Mouse (Mus musculus) stomach, postnatal 0 days (tissue): ENCODE data around the gene Nrxn3. TPM values are rescaled to one million over a fixed set of nuclear protein-coding genes. Genes with fewer than 3 reads are reported as not detected.

Experiments
- ATAC-seq: fragments of 200-750 bp; cut with Nextera tagmentation; 2 replicates; pipeline ENCODE4 v1.8.0; 2017; ENCODE audit not compliant: low FRiP score, low TSS enrichment
- DNase-seq: peaks from one replicate; pipeline ENCODE4 v3.0.0-alpha.2; 2016; ENCODE audit warnings: low spot score
- H3K27ac ChIP-seq: fragments of 300-500 bp; sonication (generic); replicated peaks from 2 replicates; pipeline ENCODE4 v1.5.1; 2014; ENCODE audit warnings: mild to moderate bottlenecking, control low read depth
- H3K27me3 ChIP-seq: fragments of 300-500 bp; sonication (generic); 2 replicates; pipeline ENCODE4 v1.6.1; 2014; ENCODE audit warnings: low read length; ENCODE audit not compliant: control insufficient read depth, insufficient read depth
- H3K36me3 ChIP-seq: fragments of 300-500 bp; sonication (generic); 2 replicates; pipeline ENCODE4 v1.6.1; 2014; ENCODE audit warnings: low read length, mixed read lengths; ENCODE audit not compliant: control insufficient read depth, insufficient read depth
- H3K4me1 ChIP-seq: fragments of 300-500 bp; sonication (generic); replicated peaks from 2 replicates; pipeline ENCODE4 v1.6.1; 2014; ENCODE audit warnings: antibody characterized with exemption; ENCODE audit not compliant: control insufficient read depth, insufficient read depth
- H3K4me2 ChIP-seq: fragments of 300-500 bp; sonication (generic); replicated peaks from 2 replicates; pipeline ENCODE4 v1.6.1; 2014; ENCODE audit warnings: low read depth, mild to moderate bottlenecking, control low read depth, moderate library complexity
- H3K4me3 ChIP-seq: fragments of 300-500 bp; sonication (generic); 2 replicates; pipeline ENCODE4 v1.5.1; 2014; ENCODE audit warnings: low read depth, low read length, control low read depth
- H3K9ac ChIP-seq: fragments of 300-500 bp; sonication (generic); 2 replicates; pipeline ENCODE4 v1.6.1; 2014; ENCODE audit warnings: mild to moderate bottlenecking, low read length, control low read depth, mixed read lengths
- H3K9me3 ChIP-seq: fragments of 300-500 bp; sonication (generic); 2 replicates; pipeline ENCODE4 v1.6.1; 2016; ENCODE audit warnings: low read length; ENCODE audit not compliant: control insufficient read depth
- CTCF ChIP-seq: IDR thresholded peaks from 2 replicates; pipeline ENCODE4 v1.5.1; 2016; ENCODE audit warnings: antibody characterized with exemption, low read depth, mild to moderate bottlenecking, moderate library complexity
- EP300 ChIP-seq: optimal IDR thresholded peaks from 2 replicates; pipeline ENCODE3; 2016; ENCODE audit warnings: antibody characterized with exemption
- WGBS: fragments of 180-500 bp; shearing (Covaris S2); extraction: QIAGEN DNeasy Blood & Tissue Kit; methylation state at CpG from one replicate; pipeline ENCODE4 v1.1.7; 2014; 5-methylcytosine and 5-hydroxymethylcytosine counted together
- polyA plus RNA-seq: library from polyadenylated mRNA; unstranded; fragments of >200 nt; fragmentation: Nextera tagmentation; extraction: Ambion mirVana; gene quantifications from 2 replicates; pipeline ENCODE4 v1.2.1, GENCODE M21; 2015

Nrxn3 gene
- polyA plus RNA-seq, 1 experiment from 2014 or later = 1.0 TPM

DNA sequence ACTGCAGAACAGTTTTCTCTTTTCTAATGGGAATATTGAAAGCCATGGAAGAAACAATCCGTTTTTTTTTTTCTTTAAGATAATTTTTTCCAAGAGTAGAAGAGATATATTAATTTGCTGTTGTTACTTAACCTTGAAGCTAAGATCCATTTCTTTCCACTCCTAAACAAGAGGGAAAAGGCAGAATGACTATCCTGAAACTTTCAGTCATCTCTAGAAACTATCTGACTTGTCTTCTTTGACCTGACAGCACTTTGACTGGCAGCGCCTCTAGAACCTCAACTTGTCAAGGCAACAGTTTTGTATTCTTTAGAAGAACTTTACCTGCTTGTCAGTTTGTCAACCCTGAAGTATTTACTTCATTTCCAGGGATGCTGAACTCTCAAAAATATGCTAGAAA is 227.2 kb downstream of the Nrxn3 start:
- Histone ChIP-seq H3K27ac (no peak overlapping the region), H3K9ac (no peak overlapping the region), H3K4me3 (no peak overlapping the region), H3K4me1 (no peaks in the 10 kb centered on the region), H3K27me3 (no peaks in the 10 kb centered on the region), H3K4me2 (no peak overlapping the region), H3K36me3 (no peaks in the 10 kb centered on the region), H3K9me3 (no peaks in the 10 kb centered on the region)
- 86% methylated on average over 2 of the region's 2 CpGs for WGBS
- ATAC-seq (no peak), DNase-seq (no peak)
- no peak for TF ChIP-seq CTCF
- TF ChIP-seq EP300 = no peak

GRCm38 (mm10) chr12:88952937-88953600 is 230.4 kb downstream of the Nrxn3 start:
- H3K4me3 ChIP-seq = no peak overlapping the region
- H3K36me3 ChIP-seq = no peaks in the 10 kb centered on the region
- no peaks in the 10 kb centered on the region for H3K4me1 ChIP-seq
- no peaks in the 10 kb centered on the region for H3K27me3 ChIP-seq
- H3K9me3 ChIP-seq = no peaks in the 10 kb centered on the region
- no peak overlapping the region for H3K9ac ChIP-seq
- 65% methylated on average over 7 of the region's 7 CpGs for WGBS
- no peak overlapping the region for H3K4me2 ChIP-seq
- no peak overlapping the region for H3K27ac ChIP-seq
- no peak for TF ChIP-seq CTCF
- TF ChIP-seq EP300 = no peak
- DNase-seq (no peak), ATAC-seq (no peak)

GRCm38 (mm10) chr12:88953801-88954200 is 231.1 kb downstream of the Nrxn3 start:
- H3K27me3 ChIP-seq = no peaks in the 10 kb centered on the region
- no peaks in the 10 kb centered on the region for H3K36me3 ChIP-seq
- ATAC-seq = no peak
- H3K9ac ChIP-seq = no peak overlapping the region
- no peak overlapping the region for H3K4me3 ChIP-seq
- H3K27ac ChIP-seq = no peak overlapping the region
- no peak overlapping the region for H3K4me2 ChIP-seq
- DNase-seq = no peak
- no peaks in the 10 kb centered on the region for H3K9me3 ChIP-seq
- 53% methylated on average over 4 of the region's 4 CpGs for WGBS
- H3K4me1 ChIP-seq = no peaks in the 10 kb centered on the region
- TF ChIP-seq EP300 (no peak), CTCF (no peak)

DNA sequence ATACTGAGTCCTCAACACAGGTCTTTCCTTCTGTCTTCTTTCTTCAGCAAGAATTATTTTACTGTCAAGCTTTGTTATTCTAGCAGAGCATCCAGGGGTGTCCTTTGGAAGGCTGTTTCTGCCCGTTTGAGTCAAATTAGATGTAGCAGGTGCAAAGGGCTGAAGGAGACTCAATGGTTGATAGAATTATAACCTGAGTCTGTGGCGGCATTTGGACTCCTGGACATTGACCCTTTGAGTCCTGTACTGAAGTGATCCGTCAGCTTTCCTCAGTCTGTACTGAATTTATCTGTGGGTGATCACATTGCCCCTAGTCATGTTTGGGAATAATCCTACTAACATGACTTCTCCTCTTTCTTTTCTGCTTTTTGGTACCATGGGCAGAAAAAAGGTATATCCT is 234.8 kb downstream of the Nrxn3 start:
- H3K36me3 ChIP-seq = no peaks in the 10 kb centered on the region
- no peak for TF ChIP-seq EP300
- TF ChIP-seq CTCF = no peak
- H3K9ac ChIP-seq = no peak overlapping the region
- no peaks in the 10 kb centered on the region for H3K9me3 ChIP-seq
- no peaks in the 10 kb centered on the region for H3K27me3 ChIP-seq
- H3K27ac ChIP-seq = no peak overlapping the region
- no peaks in the 10 kb centered on the region for H3K4me1 ChIP-seq
- H3K4me3 ChIP-seq = no peak overlapping the region
- no peak overlapping the region for H3K4me2 ChIP-seq
- DNase-seq = no peak
- WGBS = 68% methylated on average over 3 of the region's 3 CpGs
- no peak for ATAC-seq

DNA sequence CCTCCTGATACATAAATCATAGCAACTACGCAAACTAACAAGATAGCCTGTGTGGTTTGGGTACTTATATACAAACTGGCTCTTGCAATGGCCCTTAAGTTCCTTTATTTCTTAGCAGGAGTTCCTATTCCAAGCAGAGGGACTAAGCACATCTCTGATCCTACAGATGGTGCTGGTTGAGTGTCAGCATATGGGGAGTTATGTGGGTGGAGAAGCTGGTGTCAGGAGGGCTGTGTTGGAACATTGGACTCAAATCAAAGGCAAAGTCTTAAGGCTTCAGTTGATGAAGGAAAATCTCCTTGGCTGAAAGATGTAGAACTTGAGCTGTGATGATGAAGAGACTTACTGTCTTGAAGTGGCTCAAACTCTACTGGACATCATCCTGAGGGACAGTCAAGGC is 238.1 kb downstream of the Nrxn3 start:
- Histone ChIP-seq H3K27ac (no peak overlapping the region), H3K36me3 (no peaks in the 10 kb centered on the region), H3K9me3 (no peaks in the 10 kb centered on the region), H3K4me3 (no peak overlapping the region), H3K4me2 (no peak overlapping the region), H3K27me3 (no peaks in the 10 kb centered on the region), H3K9ac (no peak overlapping the region), H3K4me1 (no peaks in the 10 kb centered on the region)
- ATAC-seq (no peak), DNase-seq (no peak)
- no peak for TF ChIP-seq CTCF
- TF ChIP-seq EP300 = no peak
- WGBS = 94% methylated on average over 1 of the region's 1 CpGs

DNA sequence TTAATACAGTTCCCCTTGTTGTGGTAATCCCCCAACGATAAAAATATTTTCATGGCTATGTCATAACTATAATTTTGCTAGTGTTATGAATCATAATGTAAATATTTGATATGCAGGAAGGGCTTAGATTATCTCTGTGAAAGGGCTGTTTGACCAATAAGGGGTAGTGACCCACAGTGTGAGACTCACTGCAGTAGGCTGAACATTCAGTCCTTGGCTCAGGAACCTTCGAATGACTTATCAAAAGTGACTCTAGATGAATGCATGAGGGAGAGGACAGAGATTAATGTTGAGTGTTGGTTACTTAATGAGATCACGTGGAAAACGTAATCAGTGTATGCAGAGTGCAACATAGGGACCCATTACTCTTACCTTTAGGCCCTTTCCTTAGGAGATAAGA is 243.7 kb downstream of the Nrxn3 start:
- H3K4me1 ChIP-seq = no peaks in the 10 kb centered on the region
- H3K9me3 ChIP-seq = no peaks in the 10 kb centered on the region
- no peak overlapping the region for H3K4me2 ChIP-seq
- no peaks in the 10 kb centered on the region for H3K36me3 ChIP-seq
- TF ChIP-seq CTCF = no peak
- no peak for TF ChIP-seq EP300
- no peak overlapping the region for H3K9ac ChIP-seq
- H3K27ac ChIP-seq = no peak overlapping the region
- DNase-seq (no peak), ATAC-seq (peak; percentile 98)
- no peak overlapping the region for H3K4me3 ChIP-seq
- 43% methylated on average over 4 of the region's 4 CpGs for WGBS
- no peaks in the 10 kb centered on the region for H3K27me3 ChIP-seq
